ENCODE assay signal across 8 mouse cellular contexts in the genomic region with DNA sequence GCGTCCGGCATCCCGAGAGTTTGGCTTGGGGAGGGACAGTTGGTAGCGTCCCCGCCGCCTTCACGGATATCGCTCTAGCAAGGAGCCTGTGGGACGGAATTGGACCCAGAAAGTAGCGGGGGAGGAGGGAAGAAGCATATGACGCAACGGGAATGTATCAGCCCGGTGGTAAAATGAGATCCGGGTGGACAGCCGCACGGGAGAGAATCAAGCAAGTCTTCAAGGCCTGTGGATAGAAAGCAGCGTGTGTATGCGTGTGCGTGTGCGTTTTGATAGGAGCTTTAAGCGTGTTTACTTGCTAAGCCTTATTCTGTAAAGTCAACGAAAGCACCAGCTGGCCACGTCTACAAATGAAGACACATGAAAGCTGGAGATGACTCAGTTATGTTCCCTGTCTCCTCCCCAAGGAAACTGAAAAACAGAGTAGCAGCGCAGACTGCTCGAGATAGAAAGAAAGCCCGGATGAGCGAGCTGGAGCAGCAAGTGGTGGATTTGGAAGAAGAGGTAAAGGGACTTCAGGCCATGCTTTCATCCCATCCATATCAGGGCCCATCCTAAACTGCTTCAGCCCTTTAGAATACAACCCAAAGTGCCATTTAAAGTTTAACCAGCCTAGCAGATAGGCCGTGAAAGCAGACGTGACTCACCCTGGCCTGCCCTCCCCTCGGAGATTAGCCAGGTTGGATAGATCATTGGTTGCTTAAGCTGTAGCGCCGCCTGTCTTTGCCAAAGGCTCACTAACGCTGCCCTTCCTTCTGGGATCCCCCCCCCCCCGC. TPM values are rescaled to one million over a fixed set of nuclear protein-coding genes. Genes with fewer than 3 reads are reported as not detected.
DNase-seq lines count a peak whose midpoint lies in the region; ATAC-seq lines count a peak whose summit lies in the region.

No protein-coding gene starts in this region.

- WGBS in hindbrain, embryonic 13.5 days: under 1% methylated on average over 33 of the region's 34 CpGs

- H3K27me3 ChIP-seq in hindbrain, embryonic 13.5 days: no peaks in the 10 kb centered on the region

- no peaks in the 10 kb centered on the region for H3K9me3 ChIP-seq in hindbrain, embryonic 13.5 days

- DNase-seq in NIH3T3 (ENCODE audit: low read depth): peak; percentile 93
- peak; percentile 79 to 84 for DNase-seq in cerebellum, postnatal 10 days
- DNase-seq in frontal cortex, postnatal 14 days (ENCODE audit: low spot score in 2 of 2): peak; percentile 59 to 63
- peak; percentile 47 to 56 for DNase-seq in layer of hippocampus, postnatal 25 days (ENCODE audit: extremely low spot score in 1 of 2, low spot score in 1 of 2)
- peak; percentile 75 for DNase-seq in lung, postnatal 14 days
- DNase-seq in ovary, postnatal 36 days (ENCODE audit: low spot score): peak; percentile 67
- peak; percentile 74 to 79 for DNase-seq in thymus, postnatal 36 days

- H3K36me3 ChIP-seq in hindbrain, embryonic 13.5 days: peaks cover 41% of the 10 kb centered on the region

- peak overlapping the region; percentile 95 for H3K4me3 ChIP-seq in hindbrain, embryonic 13.5 days

- H3K27ac ChIP-seq in hindbrain, embryonic 13.5 days: peak overlapping the region; percentile 95

- peak; percentile 34 for ATAC-seq in hindbrain, embryonic 13.5 days (ENCODE audit: low FRiP score)

- H3K4me2 ChIP-seq in hindbrain, embryonic 13.5 days: peak overlapping the region; percentile 71

- peaks cover 29% of the 10 kb centered on the region for H3K4me1 ChIP-seq in hindbrain, embryonic 13.5 days (replicated peaks)

- H3K9ac ChIP-seq in hindbrain, embryonic 13.5 days: peak overlapping the region; percentile 96

RNA-seq across cellular contexts. Expression of gene Xbp1, which starts 1.2 kb away (rescaled TPM):
- 109 and 122 TPM in 2 replicates for polyA plus RNA-seq in hindbrain, embryonic 13.5 days (2015; fragmentation: Nextera tagmentation; extraction: Ambion mirVana)
- 10 to 100 TPM; 67.6 to 97.3 TPM for total RNA-seq in layer of hippocampus, postnatal 25 days (2021)

RNA-seq across cellular contexts. Expression of gene Ccdc117, which starts 20.3 kb away (rescaled TPM):
- polyA plus RNA-seq in hindbrain, embryonic 13.5 days (2015; fragmentation: Nextera tagmentation; extraction: Ambion mirVana): 12.3 and 12.4 TPM in 2 replicates
- total RNA-seq in layer of hippocampus, postnatal 25 days (2021): 10 to 100 TPM; 11.0 to 17.2 TPM

RNA-seq across cellular contexts. Expression of gene Ankrd36, which starts 47.8 kb away (rescaled TPM):
- polyA plus RNA-seq in hindbrain, embryonic 13.5 days (2015; fragmentation: Nextera tagmentation; extraction: Ambion mirVana): not detected in 2 replicates
- not detected for total RNA-seq in layer of hippocampus, postnatal 25 days (2021)

Comparison
In these comparisons a context has a peak if more than half of its experiments do, and no peak if none do; other contexts are left out.
1. Peak in every context shown above with its lines: DNase-seq, ATAC-seq, H3K4me3 ChIP-seq and H3K27ac ChIP-seq.